Mouse (Mus musculus) urinary bladder, postnatal 25 days (tissue): ENCODE data around the gene Ipo4.

Experiments used
- DNase-seq: peaks from one replicate; pipeline ENCODE4 v3.0.0; 2022; ENCODE audit warnings: low spot score

The Ipo4 gene

DNA sequence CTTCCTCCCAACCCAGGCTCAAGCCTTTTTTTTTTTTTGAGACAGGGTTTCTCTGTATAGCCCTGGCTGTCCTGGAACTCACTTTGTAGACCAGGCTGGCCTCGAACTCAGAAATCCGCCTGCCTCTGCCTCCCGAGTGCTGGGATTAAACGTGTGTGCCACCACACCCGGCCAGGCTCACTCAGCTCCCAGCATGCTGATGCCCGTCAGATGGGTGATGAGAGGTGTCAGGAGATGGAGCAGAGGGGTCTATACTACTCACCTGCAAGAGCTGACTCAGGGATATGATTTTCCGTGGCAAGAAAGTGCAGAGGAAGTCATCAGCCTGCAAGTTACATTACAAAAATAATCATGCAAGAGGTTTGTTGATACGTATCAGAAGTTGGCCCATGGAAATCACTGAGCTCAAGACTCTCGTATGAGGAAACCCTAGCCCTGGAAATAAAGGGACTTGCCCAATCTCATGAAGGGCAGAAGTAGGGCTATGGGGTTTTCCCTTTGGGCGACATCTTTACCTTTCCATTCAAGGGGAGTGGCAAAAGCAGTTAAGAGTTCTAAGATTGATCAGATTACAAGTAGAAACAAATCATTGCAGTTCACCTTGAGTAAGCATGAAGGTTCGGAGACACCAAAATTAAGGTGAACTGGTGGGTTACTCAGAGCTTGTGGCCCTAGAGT lies 45.8 kb downstream of the Ipo4 start:
- DNase-seq = no peak

DNA sequence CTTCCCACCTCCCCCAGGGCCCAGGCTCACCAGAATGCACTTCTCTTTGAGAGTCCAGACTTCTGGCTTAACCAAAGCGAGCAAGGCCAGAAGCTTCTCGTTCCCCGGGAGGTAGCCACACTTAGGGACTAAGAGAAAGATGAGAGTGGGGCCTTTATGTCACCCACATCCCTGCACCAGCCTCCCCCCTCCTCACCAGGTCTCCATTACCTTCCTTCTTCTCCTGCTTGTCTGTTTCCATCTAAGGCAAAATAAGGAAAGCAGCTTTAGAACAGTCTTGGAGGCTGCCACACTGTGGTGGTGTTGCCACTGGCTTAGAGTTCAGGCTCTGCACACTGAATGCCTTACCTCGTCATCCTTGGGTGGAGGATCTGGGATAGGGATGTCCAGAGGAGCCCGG lies 46.5 kb downstream of the Ipo4 start:
- DNase-seq = no peak

DNA sequence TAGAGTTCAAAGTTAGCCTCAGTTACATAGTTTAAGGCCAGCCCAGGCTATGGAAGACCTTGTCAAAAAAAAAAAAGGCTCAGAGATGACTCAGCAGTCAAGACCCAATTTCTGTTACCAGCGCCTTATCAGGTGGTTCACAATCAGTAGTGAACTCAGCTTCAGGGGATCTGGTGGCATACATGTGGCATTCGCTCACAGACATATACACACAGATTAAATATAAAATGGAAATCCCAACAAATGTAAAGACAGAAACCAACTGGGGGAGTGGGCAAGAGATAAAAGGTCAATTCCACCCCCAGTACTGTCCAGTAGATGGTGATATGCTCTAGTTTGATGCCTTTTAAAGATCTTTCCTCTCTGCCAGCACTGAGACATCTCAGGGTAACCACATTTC lies 49.6 kb downstream of the Ipo4 start:
- no peak for DNase-seq

DNA sequence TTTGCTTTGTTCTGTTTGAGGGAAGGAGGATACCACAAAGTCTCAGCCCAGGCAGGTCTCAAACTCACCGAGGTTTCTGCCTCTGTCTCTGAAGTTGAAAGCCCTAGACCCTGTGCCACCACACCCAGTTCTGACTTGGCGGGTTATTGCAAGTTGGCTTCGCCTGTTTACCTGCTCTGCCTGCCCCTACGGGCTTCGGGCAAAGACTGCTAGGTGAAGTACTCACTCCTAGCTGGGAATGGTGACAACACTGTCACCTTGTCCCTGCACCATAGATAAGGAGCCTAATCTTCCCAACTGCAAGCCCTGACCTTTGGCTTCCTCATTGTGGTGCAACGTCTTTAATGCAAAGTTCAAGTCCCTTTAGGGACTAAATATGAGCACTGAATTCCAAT lies 50.2 kb downstream of the Ipo4 start:
- DNase-seq = no peak

DNA sequence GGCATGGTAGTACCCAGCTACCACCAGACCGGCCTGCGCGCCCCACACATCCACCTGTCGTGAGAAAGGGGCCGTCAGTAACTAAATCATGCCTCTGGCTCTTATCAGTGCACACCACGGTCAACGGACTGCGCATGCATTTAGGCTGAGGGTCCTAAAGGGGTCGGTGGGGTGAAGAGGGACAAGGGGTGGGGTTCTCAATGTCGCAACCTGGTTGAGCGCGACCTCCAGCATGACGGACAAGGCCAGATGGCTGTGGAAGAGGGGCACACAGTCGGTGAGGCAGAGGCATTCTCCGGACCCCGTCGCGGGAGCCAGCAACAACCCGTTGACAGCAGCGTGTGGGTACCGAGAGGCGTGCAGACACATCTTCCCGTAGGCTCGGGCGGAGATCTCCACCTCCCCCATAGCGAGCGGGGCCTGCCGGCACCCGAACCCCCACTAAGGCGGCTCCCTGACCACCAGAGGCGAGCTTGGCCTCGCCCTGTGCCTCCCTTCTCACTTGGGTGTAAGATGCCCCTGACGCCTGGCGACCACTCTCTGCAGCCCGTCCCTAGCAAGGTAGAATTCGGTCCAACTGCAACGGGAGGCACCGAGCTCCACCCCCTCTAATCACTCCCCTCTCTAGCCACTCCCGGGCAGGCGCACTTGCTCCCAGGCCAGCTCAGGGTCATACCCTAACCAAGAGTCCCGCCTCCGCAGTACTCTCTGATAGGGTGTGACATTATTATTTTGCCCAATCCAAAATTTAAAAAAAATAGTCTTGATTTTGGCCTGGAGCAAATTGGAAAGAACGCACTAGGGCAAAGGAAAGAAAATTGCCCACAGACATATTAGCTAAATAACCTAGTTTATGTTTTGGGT lies 50.8 kb downstream of the Ipo4 start, which contains the start of gene Emc9:
Gene Emc9, minus strand, starts transcription at position 601 of the 864 bp plus-strand sequence.
- DNase-seq = peak; percentile 64

DNA sequence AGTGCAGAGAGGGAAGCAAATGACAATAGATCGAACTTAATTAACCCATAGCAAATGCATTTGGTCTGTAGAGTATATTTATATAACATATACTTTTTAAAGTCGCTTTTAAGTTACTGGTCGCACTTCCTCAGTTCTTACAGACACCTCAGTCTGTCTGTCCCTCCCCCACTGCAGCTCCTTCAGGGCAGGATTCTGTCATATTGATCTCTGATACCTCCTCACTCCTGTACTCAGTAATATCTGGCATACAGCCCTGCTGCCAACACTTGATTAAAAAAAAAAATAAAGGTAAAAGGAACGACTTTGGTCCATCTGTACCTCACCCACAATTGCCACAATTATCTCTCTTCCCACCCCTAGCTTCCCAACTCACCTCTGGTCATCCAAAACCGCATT lies 51.5 kb downstream of the Ipo4 start:
- DNase-seq = no peak

DNA sequence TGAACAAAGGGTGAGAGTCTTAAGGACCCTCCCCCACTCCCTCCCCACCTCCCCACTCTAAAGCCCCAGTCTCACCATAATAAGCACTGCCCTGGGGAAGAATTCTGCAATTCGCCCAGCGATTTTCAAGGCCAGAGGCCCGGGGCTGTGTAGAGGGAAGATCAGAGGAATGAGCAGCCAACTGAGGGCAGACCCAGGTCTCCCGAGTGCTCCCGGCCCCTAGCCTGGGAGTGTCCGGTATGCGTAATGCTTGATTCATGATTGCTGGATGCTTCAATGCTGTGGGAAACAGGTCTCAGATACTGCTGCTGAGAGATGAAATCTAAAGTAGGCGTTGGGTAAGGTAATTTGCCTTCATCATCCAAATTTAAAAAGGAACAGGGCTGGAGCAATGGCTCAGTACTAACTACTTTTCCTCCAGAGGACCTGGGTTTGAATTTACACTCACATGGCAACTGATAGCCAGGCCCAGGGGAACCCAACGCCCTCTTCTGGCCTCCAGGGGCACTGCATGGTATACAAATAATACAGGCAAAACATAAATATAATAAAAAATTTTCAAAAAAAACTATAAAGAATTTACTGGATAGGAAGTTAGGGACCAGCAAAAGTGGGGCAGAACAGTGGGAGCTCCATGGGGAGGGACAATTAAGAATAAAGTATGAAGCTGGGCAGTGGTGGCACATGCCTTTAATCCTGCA lies 53.6 kb downstream of the Ipo4 start:
- DNase-seq = no peak

DNA sequence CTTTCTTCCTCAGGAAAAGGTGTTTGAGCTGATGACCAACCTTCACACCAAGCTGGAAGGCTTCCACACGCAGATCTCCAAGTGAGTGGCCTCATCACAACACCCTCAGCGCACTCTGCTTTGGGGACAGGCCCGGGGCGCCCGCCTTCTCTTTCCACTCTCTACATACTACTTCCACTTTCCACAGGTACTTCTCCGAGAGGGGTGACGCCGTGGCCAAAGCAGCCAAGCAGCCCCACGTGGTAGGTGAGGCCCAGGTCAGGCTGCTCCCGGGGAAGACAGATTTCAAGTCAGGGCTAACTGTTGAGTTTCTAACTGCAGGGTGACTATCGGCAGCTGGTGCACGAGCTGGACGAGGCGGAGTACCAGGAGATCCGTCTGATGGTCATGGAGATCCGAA lies 55.0 kb downstream of the Ipo4 start:
- DNase-seq = no peak

DNA sequence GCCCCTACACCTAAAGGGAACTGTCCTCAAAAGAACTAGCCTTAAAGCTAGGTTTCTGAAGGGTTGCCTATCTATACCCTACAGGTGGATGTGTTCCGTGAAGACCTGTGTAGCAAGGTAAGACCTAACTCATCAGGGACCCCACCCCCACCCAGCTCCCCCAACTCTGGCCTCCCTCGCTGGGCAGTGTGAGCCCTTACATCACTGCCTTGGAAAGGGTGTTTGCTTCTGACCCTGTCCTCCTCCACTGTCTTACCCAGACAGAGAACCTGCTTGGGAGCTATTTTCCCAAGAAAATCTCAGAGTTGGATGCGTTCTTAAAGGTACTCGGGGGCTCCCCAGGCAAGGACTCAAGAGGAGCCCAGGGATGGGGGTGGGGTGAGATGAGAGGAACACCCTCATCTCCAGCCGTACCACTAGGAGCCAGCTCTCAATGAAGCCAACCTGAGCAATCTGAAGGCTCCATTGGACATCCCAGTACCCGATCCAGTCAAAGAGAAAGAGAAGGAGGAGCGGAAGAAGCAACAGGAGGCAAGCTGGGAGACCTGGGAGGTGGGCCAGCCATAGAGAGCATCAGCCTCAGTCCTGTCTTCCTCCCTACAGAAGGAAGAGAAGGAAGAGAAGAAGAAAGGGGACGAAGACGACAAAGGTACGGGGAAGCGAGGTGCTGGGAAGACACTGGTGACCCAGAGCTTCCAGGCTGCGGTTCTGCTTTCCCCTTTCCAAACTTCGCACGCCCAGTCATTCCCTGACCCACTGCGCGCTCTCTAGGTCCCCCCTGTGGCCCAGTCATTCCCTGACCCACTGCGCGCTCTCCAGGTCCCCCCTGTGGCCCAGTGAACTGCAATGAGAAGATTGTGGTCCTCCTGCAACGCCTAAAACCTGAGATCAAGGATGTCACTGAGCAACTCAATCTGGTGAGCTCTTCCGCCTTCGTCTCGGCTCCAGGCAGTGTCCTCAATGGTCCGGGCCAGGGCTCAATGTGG lies 56.0 kb downstream of the Ipo4 start:
- DNase-seq = no peak

DNA sequence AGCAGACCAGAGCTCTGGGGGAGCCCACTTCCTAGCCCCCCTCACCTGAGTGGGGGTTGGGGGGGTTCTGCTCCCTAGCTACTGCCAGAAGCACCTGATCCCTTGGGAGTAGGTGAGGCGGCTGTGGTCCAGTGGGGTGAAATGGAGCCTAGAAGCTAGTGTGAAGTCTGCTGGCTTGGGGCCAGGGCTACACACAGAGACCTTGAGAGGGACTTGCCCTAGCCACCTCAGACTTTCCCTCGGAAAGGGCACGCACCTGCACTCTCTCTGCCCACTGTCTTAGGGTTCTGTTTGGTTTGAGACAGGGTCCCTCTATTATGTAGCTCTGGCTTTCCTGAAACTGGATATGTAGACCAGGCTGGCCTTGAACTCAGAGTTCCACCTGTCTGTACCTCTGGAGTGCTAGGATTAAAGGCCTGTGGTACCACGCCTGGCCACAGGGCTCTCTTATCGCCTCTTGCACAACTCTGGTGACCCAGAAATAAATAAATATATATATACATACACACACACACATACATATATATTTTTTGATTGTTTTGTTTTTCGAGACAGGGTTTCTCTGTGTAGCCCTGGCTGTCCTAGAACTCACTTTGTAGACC lies 57.0 kb downstream of the Ipo4 start:
- peak; percentile 48 for DNase-seq

DNA sequence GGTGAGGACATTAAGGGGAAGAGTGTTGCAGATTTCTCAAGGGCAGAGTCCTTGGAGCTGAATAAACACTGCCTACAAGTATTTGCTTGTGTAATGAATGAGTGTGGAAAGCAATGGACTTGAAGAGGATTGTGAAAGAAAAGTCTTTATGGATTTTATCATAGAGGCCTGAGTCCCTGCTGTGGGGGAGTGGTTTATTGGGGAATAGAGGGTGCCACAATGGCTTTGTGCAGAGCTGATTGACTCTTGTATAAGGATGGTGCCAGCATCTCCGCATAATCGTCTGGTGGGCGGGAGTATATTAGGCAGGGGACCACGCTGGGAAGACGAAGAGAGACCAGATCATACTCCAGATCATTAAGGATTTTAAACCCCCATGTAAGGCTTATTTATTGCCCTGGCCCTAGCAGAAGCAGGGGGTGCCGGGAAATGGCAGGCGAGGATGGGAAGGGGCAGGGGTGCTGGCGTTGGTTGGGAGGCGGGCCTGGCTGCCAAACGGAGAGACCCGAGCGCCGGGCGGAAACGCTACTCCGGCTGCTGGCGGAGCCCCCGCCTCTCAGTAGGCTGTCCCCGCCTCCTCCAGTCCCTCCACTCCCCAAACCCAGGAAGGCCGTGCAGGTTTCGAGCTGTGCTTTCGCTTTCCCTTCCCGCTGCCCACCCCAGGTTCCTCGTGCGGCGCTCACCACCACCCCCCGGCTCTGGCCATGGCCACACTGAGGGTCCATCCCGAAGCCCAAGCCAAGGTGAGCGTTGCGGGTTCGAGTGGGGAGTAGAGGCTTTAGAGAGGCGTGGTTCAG lies 57.7 kb downstream of the Ipo4 start, which contains the start of gene Psme1:
Gene Psme1, plus strand, starts transcription at position 253 of the 797 bp plus-strand sequence.
- DNase-seq = peak; percentile 60

DNA sequence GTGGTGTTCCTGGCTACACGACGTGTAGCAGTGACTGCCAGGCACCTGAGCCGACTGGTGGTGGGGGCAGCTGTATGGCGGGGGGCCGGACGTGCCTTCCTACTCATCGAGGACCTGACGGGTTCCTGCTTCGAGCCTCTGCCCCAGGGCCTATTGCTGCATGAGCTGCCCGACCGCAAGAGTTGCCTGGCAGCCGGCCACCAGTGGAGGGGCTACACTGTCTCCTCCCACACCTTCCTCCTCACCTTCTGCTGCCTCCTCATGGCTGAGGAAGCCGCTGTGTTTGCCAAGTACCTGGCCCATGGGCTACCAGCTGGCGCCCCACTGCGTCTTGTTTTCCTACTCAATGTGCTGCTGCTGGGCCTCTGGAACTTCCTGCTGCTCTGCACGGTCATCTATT lies 59.4 kb downstream of the Ipo4 start:
- no peak for DNase-seq

DNA sequence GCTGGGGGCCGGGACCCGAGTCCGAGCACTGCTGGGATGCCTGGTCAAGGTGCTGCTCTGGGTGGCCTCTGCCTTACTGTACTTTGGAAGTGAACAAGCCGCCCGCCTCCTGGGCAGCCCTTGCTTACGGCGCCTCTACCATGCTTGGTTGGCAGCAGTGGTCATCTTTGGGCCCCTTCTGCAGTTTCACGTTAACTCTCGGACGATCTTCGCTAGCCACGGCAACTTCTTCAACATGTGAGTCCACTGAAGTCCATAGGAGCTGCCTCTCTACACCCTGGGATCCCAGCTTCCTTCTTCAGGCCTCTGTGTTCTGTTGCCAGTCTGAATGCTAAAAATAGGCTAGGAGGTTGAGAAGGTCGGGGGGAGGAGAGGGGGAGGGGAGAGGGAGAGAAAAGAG lies 60.0 kb downstream of the Ipo4 start:
- DNase-seq = no peak
